Mouse (Mus musculus) skeletal muscle tissue, adult 2 months (tissue): ENCODE measurements around the gene Mtfr1l.

Source experiments
- DNase-seq: peaks from one replicate; pipeline ENCODE4 v3.0.0-alpha.2; 2012; ENCODE audit warnings: low read depth, low spot score

Gene Mtfr1l

GRCm38 (mm10) chr4:134489986-134490665 lies 45.1 kb downstream of the Mtfr1l start:
- DNase-seq: no peak

DNA sequence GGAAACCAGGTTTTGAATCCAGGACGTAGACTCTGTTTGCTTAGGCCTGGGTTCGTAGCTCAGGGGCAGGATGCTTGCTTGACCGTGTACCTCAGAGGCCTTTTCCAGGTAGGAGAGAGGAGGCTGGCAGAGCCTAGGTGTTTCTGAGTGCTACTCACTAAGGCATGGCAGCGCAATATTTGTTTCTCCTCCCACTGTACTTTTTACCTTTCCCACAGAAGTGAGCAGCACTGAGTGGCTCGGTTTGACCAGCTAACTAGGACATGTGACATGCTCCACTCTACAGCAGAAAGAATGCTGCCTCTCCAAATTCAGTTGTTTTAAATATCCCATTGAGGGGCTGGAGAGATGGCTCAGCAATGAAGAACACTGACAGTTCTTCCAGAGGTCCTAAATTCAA lies 47.0 kb downstream of the Mtfr1l start:
- DNase-seq: no peak

- no peak for DNase-seq
Observed at GRCm38 (mm10) chr4:134485151-134485900, 49.9 kb downstream of the Mtfr1l start.

GRCm38 (mm10) chr4:134484231-134484630 lies 51.0 kb downstream of the Mtfr1l start:
- DNase-seq: no peak

GRCm38 (mm10) chr4:134483696-134484095 lies 51.5 kb downstream of the Mtfr1l start:
- no peak for DNase-seq

- no peak for DNase-seq
Observed at GRCm38 (mm10) chr4:134483078-134483688, 52.0 kb downstream of the Mtfr1l start.

- no peak for DNase-seq
Observed at GRCm38 (mm10) chr4:134482442-134482841, 52.7 kb downstream of the Mtfr1l start.

GRCm38 (mm10) chr4:134481270-134481669 lies 53.9 kb downstream of the Mtfr1l start:
- no peak for DNase-seq

GRCm38 (mm10) chr4:134480864-134481263 lies 54.3 kb downstream of the Mtfr1l start:
- peak; percentile 32 for DNase-seq

DNA sequence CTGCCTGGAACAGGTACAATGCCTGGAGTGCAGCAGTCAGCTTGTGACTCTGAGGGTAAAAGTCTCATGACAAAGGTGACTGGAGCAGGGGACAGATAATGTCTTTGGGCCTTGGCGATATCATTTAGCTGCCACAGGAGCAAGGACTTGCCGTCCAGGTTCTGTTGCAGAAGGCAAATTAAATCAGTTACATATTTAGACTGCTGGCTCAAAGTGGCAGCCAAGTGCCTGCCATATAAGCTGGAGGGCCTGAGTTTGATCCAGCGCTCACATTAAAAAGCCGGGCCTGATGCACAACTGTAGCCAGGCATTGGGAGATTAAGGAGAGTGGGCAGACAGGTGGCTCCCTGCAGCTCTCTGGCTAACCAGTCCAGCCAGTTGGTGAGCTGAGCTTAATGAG lies 55.3 kb downstream of the Mtfr1l start:
- peak; percentile 56 for DNase-seq

DNA sequence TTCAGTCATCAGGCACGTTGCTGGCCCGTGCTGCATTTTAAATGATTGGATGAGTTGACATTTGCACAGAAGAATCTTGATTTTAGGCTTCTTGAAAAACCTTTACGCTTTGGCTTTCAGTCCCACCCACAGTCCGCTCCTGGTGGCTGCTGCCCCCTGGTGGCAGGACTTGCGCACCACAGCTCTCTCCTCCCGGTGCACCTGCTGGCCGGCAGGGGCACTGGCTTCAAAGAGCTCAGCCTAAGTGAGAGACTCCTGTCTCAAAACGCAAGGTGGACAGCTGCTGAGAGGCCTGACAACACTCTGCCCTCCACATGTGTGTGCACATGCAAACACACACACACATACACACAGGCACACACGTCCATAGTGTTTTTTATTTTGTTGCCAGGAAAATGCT lies 57.2 kb downstream of the Mtfr1l start:
- DNase-seq: peak; percentile 73

DNA sequence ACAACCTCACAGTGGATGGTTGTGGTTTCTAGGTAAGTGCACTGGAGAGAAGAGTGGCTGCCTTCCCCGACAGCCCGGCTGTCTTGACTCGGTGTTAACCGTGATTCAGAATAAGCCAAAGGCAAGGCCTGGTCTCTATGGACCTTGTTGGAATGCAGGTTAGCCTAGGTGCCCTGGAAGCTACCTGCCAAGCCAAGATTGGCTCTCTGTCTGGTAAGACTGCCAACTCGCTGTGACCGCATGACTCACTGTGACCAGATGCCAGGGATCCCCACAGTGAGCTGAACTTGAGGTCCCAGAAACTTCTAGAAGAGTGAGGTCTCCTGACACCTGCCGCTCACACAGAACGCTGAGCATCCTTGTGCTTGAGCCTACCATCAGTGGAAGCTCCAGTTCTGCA lies 58.3 kb downstream of the Mtfr1l start:
- no peak for DNase-seq
